Mouse (Mus musculus) left cerebral cortex, postnatal 14 days (tissue): ENCODE data around the gene Cntfr. TPM values are rescaled to one million over a fixed set of nuclear protein-coding genes. Genes with fewer than 3 reads are reported as not detected.
"Not testable (repeated sequence)": the region's sequence is repeated elsewhere in the genome, so short reads cannot be mapped to it uniquely, and the experiment has no call there.

Experiments used
- DNase-seq, 2 experiments: peaks; one replicate each; pipeline ENCODE4 v3.0.0; 2021 to 2022; ENCODE audit warnings: low spot score in 2 of 2, mixed read lengths in 1 of 2
- intact Hi-C: fragments of 180-260 bp; cut with DNase I; formaldehyde crosslinking; loops from one replicate; pipeline ENCODE4 v1.15.1; 2025
- long read RNA-seq, 2 experiments: library from polyadenylated mRNA; stranded (forward); transcript quantifications; one replicate each; pipeline ENCODE4 v2.0.0; 2021
- total RNA-seq, 2 experiments: library from RNA; stranded (reverse); gene quantifications; 2 replicates each; pipeline ENCODE4 v1.2.3; 2021

Cntfr gene
- 100 to 1,000 TPM in 1 of 2 experiments, 10 to 100 TPM in 1; 98.6 to 102 TPM for total RNA-seq
- long read RNA-seq, experiment 1, partial matches to known transcripts = 1 of 7 reads
- long read RNA-seq, experiment 1, other reads (novel, unspliced or antisense) = 2 of 7 reads
- long read RNA-seq, experiment 2, partial matches to known transcripts = 2 of 5 reads
- long read RNA-seq, experiment 2, other reads (novel, unspliced or antisense) = 2 of 5 reads

DNA sequence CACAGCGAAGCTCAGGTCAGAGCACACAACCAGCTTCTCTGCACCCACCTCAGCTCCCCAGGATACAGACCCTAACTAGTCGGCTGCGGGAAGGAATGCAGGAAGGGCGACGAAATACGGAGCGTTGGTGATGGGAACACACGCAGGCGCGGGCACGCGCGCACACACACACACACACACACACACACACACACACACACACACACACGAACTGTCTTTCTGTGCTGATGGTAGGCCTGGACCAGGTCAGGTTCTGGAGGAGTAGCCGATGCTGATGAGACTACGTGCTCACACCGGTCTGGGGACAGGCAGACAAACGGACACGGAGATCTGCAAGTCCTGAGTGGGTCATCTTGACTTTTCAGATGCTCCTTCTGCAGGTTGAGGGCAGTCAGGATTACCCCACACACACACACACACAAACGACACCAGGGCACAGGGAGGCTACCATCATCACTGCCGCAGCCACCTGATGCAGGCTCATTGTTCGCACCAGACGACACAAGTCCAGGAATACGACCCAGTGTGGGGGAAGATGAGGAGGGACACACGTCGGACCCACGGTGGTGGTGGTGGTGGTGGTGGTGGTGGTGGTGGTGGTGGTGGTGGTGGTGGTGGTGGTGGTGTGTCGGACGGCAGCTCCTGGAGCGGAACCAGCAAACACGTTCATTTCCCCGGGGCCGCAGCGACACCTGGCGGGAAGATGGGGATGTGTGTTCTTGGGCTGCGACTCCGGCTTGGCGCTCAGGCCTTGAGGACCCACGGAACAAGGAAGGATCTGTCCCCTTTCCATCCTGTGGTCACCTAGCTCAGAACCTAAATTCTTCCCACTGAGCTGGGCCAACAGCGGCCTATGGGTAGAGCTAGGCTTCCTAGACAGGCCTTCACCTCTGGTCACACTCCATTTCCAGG is at the start of gene Cntfr:
Cntfr (minus strand) TSS at position 160 of the 912 bp plus-strand sequence.
- intact Hi-C loops = not testable (repeated sequence)

DNA sequence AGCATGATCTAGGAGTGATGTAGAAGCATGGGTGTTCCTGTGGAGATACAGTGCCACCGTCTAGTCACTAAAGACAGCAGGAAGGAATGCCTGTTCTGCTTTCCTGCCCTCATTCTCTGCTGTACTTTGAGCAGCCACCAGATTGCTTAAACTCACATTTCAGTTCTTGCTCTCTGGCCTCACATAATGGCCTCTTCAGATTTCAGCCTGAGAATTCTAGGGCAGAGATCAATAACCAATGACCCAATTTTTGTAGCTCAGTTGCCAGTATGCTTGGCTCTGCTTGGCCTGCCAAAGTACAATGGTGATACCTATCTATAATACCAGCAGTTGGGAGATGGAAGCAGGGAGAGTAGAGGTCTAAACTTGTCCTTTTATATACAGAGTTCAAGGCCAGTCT is 48.1 kb upstream of the Cntfr start:
- intact Hi-C loops = no loop called here
- DNase-seq = no peak

More for the DNA sequence above, at the start of gene Cntfr:
- peak; percentile 76 to 91 for DNase-seq

DNA sequence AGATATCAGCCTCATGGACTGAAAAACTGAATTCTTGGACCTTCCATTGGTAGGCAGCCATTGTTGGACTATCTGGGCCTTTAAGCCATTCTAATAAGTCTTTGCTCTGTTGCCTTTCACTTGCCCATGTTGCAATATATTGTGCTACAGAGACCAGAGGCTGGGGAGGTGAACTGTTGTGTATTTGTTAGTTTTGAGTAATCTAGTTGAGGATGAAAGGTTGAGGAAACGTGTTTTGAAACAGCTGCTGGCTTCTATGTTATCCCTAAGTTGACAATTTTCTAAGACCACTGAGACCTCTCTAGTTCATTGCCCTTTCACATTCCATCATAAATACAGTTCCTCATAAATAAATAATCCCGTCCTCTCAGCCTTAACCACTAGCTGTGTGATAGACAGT is 47.2 kb upstream of the Cntfr start:
- intact Hi-C loops = no loop called here
- DNase-seq = no peak

DNA sequence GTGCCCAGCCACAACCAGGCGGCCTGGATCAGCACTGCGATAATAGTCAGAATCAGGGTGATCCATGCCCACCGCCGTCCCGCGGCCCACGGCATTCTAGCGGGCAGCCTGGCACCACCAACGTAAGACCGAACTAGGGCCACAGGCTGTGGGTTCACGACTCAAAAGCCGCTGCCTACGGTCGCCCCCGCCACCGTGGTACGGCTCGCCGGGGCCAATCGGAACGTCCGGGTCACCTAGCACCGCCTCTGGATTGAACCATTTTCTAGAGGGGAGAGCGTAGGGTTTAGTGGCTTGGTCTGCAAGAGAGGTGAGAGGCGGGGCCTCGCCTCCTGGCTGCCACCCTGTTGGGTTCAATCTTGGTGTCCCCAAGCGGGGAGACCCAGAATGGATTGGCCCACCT is 44.3 kb upstream of the Cntfr start:
- intact Hi-C loops = no loop called here
- DNase-seq = peak; percentile 92 to 94

DNA sequence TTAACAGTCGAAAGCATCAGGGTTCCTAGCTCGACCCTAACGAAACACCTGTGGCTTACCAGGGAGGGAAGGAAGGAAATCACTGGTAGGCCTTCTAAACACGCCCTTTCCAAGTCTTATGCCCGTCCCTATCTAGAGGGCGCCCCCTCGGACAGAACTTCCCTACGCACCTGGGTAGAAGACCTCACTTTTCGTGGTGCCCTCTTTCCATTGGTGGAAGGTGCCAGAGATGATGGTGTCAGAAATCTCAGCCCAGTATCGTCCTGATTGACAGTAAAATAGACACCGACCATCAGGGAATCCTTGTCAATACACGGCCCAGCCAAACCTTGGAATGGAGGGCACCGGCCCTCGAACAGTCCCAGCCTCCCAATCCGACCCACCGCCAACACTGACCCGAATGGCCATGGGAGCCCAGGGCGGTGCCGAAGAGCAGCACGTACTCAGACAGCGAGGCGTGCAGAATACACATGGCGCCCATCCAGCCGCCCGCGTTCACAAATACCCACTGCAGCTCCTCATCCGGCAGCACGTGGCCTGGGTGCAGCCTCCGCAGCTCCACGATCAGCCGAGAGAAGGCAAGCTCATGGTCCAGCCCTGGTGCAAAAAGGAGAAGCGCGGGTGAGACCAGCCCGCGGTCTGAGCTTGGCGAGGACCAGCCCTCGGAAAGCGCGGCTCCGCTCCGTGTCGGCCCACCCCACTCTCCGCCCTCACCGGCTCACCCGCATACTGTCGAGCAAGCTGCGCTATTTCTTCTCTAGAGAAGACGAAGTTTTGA is 43.7 kb upstream of the Cntfr start:
- peak; percentile 73 to 85 for DNase-seq
- intact Hi-C loops = no loop called here

DNA sequence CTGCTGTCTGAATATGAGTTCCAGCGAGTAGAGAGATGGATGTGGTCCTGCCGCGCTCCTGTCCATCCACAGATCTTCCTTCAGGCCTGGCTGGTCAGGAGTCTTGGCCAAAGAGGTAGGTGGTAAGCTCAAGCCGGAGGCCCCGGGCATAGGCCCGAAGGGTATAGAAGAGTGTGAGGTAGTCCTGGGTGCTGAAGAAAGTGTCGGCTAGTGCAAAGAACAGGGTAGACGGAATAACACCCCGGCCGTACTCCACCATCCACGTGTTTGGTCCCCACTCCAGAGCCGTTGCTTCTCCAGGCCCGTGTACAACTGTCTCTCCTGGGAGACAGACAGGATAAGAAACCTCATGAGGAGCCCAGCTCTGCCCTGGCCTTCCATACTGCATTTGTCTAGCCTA is 42.4 kb upstream of the Cntfr start:
- no peak for DNase-seq
- intact Hi-C loops = no loop called here

DNA sequence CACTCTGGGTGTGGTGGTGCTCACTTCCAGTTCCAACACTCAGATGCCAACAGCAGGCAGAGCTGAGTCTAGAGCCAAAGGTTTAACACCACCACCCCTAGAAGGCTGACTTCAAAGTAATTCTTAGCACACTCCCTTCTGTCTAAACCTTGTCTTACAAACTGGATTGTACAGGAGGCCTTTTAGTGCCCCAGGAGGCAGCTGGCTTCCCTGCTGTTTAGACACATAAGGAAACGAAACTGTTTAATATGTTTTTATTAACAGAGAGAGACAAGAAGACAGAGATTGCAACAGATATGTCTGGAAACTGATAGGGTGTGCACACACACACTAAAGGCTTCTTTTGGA is 41.3 kb upstream of the Cntfr start:
- intact Hi-C loops = no loop called here
- DNase-seq = no peak

DNA sequence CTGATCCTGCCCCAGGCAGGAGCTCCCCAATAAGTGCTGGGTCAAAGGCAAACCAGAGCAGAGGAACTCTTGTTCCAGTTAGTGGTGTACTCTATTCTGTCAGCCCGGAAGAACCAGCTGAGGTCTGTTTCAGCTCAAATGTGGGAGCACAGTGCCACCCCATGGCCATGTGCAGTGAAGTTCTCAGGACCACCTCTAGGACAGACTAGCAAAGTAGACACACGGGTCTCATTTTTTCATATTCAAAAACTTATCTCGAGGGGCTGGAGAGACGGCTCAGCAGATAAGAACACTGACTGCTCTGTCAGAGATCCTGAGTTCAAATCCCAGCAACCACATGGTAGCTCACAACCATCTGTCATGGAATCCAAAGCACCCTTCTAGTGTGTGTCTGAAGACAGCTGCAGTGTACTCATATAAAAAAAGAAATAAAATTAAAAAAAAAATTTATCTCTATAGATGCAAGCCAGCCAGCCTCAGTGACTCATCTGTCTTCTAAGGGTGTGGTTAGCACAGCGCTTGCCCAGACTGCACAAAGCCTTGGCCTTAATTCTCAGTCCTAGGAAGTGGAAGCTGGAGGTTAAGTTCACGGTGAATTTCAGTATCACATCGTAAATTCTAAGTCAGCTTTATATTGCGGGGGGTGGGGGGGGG is 40.8 kb upstream of the Cntfr start:
- intact Hi-C loops = loop anchor here (2.0 kb wide), 1 partner anchor 23 kb away; no protein-coding TSS in a partner anchor
- DNase-seq = peak; percentile 83 to 89

DNA sequence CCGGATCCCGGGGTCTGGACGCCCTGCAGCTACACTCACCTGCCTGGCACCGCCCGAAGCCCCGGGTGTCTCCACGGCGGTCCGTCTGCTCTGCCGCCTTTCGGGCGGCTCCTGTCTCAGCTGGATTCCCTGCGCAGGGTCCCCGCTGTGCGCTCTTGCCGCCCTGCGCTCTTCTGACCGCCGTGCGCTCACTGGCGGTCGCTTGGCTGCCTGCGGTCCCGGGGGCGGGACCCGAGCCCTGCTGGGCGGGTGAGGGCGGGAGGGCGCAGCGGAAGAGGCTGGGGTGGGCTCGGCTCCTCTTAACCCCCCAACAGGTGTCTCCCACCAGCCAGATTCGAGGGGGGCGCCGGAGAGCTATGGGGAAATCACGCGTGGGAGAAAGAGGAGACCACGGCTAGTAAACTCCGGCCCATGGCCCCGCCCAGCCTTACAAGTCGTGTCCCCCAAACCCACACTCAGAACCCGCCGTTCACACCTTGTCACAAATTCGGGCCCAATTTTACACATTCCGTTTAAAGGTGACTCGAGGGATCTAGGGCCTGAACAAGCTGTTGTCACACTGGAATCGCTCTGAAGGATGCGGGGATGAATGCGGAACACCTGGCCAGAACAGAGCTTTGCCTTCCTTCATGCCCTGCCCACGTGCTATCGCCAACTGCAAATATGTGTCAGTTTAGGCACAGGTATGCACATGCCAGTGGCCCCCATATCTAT is 34.3 kb upstream of the Cntfr start, which contains the start of gene Arid3c:
Arid3c (minus strand) TSS at position 91 of the 714 bp plus-strand sequence.
- intact Hi-C loops = no loop called here
- no peak for DNase-seq

DNA sequence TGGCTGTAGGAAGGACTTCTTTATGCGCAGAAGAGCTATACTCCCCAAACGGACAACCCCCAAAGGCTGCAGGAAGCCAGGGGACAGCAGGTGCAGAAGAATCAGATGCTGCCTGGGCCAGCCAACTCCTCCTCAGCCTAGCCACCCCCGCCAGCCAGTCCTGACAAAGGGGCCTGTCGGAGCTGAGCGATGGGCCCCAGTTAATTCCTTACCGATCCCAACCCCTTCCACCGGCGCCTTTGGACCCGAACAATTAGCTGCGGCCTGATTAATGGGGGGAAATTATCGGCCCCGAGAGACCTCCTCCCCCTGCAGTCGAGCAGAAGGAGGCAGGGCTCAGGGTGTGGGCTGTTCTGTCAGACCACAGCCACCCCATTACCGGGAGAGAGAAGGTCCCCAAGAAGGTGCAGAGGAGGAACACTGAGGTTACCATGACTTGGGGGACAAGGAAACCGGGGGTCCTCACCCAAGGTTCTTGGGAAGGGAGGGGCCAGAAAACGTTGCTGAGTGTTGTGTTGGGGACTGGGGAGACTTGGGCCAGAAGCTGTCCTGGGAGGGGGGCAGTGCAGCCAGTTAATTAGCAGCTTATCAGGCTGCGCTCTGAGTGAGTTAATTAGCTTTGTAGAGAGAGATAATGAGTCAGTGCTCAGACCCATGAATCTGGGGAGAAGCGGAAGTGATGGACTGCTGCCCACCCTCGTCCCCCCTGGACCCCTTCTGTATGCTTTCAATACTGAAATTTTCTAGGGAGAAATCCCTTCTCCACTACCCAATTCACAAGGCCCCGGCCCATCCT is 30.1 kb upstream of the Cntfr start:
- intact Hi-C loops = no loop called here
- no peak for DNase-seq

DNA sequence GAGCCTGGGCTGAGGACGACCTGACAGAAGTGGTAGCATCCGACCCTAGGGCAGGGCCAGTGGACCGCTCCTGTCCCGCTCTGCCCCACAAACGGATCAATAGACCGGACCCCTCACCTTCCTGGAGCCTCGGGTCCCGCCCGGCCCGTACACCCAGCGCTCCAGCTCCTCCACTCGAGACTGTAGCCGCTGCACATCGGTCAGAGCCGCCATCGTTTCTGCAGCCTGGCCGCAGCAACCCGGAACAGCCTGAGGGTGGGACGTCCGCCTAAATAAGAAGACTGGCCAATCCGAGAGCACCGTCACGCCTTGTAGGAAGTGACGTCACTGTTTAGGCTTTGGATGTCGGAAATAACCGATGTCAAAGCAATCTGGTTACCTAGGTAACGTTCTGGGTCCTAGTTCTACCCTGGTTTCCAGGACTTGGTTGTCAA is 26.0 kb upstream of the Cntfr start, which contains the start of gene Dctn3:
Dctn3 (minus strand) TSS at position 253 of the 434 bp plus-strand sequence.
- peak; percentile 94 to 99 for DNase-seq
- intact Hi-C loops = no loop called here

DNA sequence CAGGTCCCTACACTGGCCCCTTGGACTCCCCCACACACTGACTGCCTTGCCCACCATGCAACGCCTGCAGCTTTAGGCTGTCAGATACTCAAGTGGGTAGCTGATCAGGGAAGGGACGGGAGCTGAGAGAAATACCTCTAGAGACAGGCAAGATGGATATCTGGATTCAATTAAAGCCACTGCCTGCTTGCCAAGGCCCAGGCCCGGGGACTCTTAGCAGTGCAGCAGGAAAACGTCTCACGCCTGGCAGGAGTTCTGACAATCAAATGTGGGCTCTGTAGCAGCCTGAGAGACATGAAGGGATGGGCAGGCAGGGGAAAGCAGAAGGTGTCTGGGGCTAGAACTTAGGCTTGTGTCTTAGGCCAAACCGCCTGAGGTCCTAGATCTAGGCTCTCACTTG is 19.9 kb upstream of the Cntfr start:
- intact Hi-C loops = no loop called here
- DNase-seq = no peak

DNA sequence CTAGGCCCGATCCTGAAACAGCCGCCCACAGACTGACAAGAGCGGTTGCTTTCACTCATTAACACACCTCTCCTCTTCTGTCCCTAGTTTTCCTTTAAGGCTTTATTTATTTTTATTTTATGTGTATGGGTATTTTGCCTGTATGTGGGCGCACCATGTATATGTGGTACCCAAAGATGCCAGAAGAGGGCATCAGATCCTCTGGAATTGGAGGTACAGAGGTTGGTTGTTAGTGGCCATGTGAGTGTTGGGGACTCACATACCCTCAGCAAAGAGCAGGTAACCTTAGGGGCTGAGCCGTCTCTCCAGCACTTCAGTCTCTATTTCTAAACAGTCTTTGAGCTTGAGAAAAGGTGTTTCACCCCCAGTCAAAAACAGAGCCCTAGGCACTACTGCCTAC is 18.7 kb upstream of the Cntfr start:
- DNase-seq = peak; percentile 71 to 84
- intact Hi-C loops = loop anchor here (2.0 kb wide), 1 partner anchor 21 kb away; no protein-coding TSS in a partner anchor

DNA sequence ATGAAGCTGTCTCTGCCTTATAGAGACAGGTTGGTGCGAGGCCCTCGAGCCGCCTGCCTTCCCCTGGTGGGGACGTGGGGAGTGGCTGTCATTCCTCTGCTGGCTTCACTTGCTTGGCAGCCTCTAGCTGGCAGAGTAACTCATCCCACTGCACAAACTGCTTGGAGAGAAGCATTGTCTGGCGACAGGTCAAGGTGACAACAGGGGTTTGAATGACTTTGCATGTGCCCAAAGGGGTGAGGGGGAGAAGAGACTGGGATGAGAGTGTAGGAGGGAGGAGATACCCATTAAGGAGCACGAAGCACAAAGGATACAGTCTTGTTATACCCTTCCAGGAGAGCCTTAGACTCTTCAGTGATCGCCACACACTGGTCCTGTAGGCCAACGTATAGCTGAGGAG is 18.2 kb upstream of the Cntfr start:
- intact Hi-C loops = loop anchor here (2.0 kb wide), 1 partner anchor 22 kb away; no protein-coding TSS in a partner anchor
- no peak for DNase-seq

DNA sequence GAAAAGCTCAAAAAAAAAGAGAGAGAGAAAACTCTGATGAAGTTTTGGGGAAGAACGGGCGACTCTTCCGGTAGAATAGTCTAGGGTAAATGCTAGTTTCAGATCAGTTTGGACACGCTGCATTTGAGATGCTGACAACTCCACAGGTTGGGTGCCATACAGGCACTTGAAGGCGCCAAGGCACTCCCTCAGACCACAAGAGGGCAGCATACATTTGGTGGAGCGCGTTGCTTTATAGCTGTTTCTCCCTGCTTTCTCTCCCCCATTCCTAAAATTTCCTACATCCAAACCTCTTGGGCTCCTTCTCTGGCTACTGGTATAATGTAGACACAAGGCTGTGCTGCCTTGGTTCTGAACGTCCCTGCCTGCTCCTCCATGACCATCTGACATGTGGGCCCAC is 17.4 kb upstream of the Cntfr start:
- intact Hi-C loops = loop anchor here (2.0 kb wide), 1 partner anchor 23 kb away; no protein-coding TSS in a partner anchor

DNA sequence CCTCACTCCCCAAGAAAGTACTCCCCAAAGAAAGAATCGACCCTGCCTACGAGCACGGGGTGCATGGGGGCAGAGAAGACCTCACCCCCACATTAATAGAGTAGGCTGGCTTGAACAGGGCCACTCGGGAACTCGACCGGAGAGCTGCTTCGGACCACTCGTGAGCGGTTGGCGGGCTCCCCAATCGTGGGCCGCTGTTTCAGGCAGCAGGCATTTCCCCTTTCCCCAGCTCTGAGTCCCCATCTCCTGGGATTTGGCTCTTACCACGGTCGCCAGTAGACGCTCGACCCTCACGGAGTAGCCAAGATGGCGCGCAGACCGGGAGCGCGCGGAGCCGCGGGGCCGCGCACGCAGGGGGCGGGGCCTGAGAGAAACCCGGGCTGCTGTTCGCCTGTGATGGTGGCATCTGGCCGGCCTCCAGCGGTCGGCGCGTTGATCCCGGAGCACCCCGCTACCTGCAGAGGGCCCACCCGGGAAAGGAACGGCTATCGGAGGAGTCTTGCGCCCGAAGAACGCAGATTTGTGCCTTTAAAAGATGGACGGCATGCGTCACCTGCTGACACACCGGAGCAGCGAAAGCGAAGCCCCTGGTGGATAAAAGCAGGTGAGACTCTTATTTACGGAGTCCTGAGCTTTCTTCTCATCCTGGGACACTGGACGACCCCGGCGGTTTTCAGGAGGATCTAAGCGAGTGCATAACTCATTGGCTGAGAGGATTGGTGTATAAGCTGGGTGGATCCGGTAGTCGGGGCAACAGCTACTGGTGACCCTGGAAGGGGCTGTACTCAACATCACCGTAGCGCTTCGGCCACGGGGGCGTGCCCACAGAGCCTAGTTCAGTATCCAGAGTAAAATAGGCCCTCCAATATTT is 16.5 kb upstream of the Cntfr start, which contains the start of gene Rpp25l:
Rpp25l (minus strand) TSS at position 338 of the 871 bp plus-strand sequence.
- intact Hi-C loops = loop anchor here (2.0 kb wide), 1 partner anchor 23 kb away; no protein-coding TSS in a partner anchor
- DNase-seq = peak; percentile 73 to 78

More for the DNA sequence above, 17.4 kb upstream of the Cntfr start:
- DNase-seq = peak; percentile 83 to 90
